ENCODE assay signal across 8 mouse cellular contexts in genomic region chr8:124897386-124898250, GRCm38 (mm10). TPM values are rescaled to one million over a fixed set of nuclear protein-coding genes. Genes with fewer than 3 reads are reported as not detected.
DNase-seq lines count a peak whose midpoint lies in the region; ATAC-seq and TF ChIP-seq lines count a peak whose summit lies in the region.

Gene Exoc8, minus strand, starts transcription at chr8:124897705.
Gene Sprtn, plus strand, starts transcription at chr8:124897886.

- H3K4me1 ChIP-seq in cortical plate, adult 2 months (ENCODE audit: control insufficient read depth, insufficient read depth, low read length), result peaks cover 12% of the 10 kb centered on the region
- H3K4me1 ChIP-seq in megakaryocyte, embryonic 14.5 days, result peaks cover 71% of the 10 kb centered on the region

- peak within 1 kb of the TSS; percentile 67 for H3K27ac ChIP-seq in cortical plate, adult 2 months (ENCODE audit: insufficient read depth, low read length)

- peaks cover 75% of the 10 kb centered on the region for H3K36me3 ChIP-seq in megakaryocyte, embryonic 14.5 days (replicated peaks; ENCODE audit: low read length)

- TF ChIP-seq POLR2A in cortical plate, adult 2 months (IDR thresholded peaks at IDR 0.05; ENCODE audit: extremely low read depth, insufficient read depth, low read length), result peak; percentile 89

- H3K27me3 ChIP-seq in megakaryocyte, embryonic 14.5 days (replicated peaks), result no peaks in the 10 kb centered on the region

- peak; percentile 82 for ATAC-seq in activated CD4-positive, CD25-positive, alpha-beta regulatory T cell, adult 4 months

- H3K9me3 ChIP-seq in megakaryocyte, embryonic 14.5 days, result no peaks in the 10 kb centered on the region

- peak within 1 kb of the TSS; percentile 92 for H3K4me3 ChIP-seq in cortical plate, adult 2 months (ENCODE audit: insufficient read depth, low read length)
- H3K4me3 ChIP-seq in megakaryocyte, embryonic 14.5 days (replicated peaks), result peak within 1 kb of the TSS; percentile 93

- peak; percentile 87 to 92 for DNase-seq in gastrocnemius, adult 8-10 months (ENCODE audit: low spot score in 2 of 2)
- peak; percentile 73 for DNase-seq in hindlimb bud, embryonic 11.5 days (ENCODE audit: extremely low spot score, low read depth, low spot score)
- DNase-seq in left cerebral cortex, adult 8-10 months (ENCODE audit: low spot score in 2 of 2), result peak; percentile 94 to 96
- DNase-seq in right cerebral cortex, postnatal 10 days (ENCODE audit: low spot score in 2 of 2), result peak; percentile 97 to 99
- peak; percentile 99 for DNase-seq in urinary bladder, postnatal 25 days (ENCODE audit: low spot score)

- no peak for TF ChIP-seq CTCF in cortical plate, adult 2 months (IDR thresholded peaks at IDR 0.05; ENCODE audit: extremely low read depth, insufficient read depth, low read length)

RNA-seq across cellular contexts. Expression of gene Exoc8, which starts in this region (rescaled TPM):
- polyA plus RNA-seq in activated CD4-positive, CD25-positive, alpha-beta regulatory T cell, adult 4 months (2017; shearing (Covaris generic)), result 1 to 10 TPM; 5.3 to 8.3 TPM
- 14.6 and 16.3 TPM in 2 replicates for polyA plus RNA-seq in cortical plate, adult 2 months (2012; rRNA removed)
- total RNA-seq in gastrocnemius, adult 8-10 months (2022), result 1 to 10 TPM; 7.8 to 8.1 (median 7.9) TPM
- 10 to 100 TPM; 33.0 to 33.4 (median 33.2) TPM for total RNA-seq in left cerebral cortex, adult 8-10 months (2022)
- 2.1 and 3.3 TPM in 2 replicates for polyA plus RNA-seq in megakaryocyte, embryonic 14.5 days (2012; ENCODE audit: insufficient read depth, low replicate concordance)

RNA-seq across cellular contexts. Expression of gene Sprtn, which starts in this region (rescaled TPM):
- polyA plus RNA-seq in activated CD4-positive, CD25-positive, alpha-beta regulatory T cell, adult 4 months (2017; shearing (Covaris generic)), result 1 to 10 TPM; 6.6 to 8.4 TPM
- polyA plus RNA-seq in cortical plate, adult 2 months (2012; rRNA removed), result 16.3 and 17.3 TPM in 2 replicates
- 1 to 10 TPM; 6.1 to 7.3 (median 6.5) TPM for total RNA-seq in gastrocnemius, adult 8-10 months (2022)
- total RNA-seq in left cerebral cortex, adult 8-10 months (2022), result 10 to 100 TPM; 13.9 to 15.9 (median 15.6) TPM
- 1.7 and 2.5 TPM in 2 replicates for polyA plus RNA-seq in megakaryocyte, embryonic 14.5 days (2012; ENCODE audit: insufficient read depth, low replicate concordance)

Comparison
In these comparisons a context has a peak if more than half of its experiments do, and no peak if none do; other contexts are left out.
1. Peak in every context shown above with its lines: DNase-seq, ATAC-seq, H3K4me3 ChIP-seq and H3K27ac ChIP-seq.